Mouse (Mus musculus): ENCODE measurements around the gene Naga.
"Not testable (repeated sequence)": the region's sequence is repeated elsewhere in the genome, so short reads cannot be mapped to it uniquely, and the experiment has no call there.

Gene Naga

DNA sequence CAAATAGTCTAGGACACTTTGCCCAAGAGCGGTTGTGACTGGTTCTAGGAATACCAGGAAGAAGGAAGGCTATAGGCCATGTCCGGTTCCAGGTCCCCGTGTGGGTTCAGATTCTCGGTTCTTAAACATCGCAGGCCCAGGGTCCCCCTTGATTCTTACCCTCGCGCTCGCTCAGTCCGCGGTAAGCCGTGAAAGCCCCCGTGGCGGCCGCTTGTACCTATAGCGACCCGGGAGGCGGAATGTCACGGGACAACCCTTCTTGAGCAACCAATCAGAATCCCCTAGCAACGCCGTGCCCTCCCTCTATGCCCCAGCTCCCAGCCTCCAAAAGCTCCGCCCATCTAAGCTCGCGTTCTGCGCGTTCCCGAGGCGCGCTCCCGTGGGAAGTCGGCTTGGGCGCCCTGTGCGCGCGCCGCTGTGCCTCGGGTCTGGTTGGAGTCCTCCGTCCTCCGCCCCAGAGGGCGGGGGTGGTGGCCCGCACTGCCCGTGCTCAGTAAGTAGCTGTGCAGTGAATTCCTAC lies at the start of gene Naga, which contains the start of the genes Pheta2 and Smdt1:
Gene Naga (minus strand): TSS at position 333 of the 520 bp plus-strand sequence.
Gene Pheta2 (plus strand): TSS at position 350 of the 520 bp plus-strand sequence.
Gene Smdt1 (plus strand): TSS at position 367 of the 520 bp plus-strand sequence.
- DNase-seq = peak; percentile 97

DNA sequence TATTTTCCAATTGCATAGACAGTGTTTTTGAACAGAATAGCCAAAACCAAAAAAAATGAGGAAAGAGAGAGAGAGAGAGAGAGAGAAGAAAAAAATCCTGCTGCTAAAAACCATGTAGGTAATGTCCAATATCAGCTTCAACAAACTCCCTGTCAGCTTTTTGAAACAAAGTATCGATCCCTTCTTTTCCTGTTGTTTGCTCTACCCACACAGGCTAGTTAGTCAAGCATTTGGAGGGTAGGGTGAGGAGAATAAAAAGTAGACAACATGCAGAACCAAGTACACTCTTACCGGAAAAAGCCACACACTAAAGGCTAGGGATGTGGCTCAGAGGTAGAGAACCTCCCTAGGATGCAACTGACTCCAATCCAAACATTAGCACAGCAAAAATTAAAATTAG lies 47.0 kb upstream of the Naga start:
- no peak for DNase-seq

DNA sequence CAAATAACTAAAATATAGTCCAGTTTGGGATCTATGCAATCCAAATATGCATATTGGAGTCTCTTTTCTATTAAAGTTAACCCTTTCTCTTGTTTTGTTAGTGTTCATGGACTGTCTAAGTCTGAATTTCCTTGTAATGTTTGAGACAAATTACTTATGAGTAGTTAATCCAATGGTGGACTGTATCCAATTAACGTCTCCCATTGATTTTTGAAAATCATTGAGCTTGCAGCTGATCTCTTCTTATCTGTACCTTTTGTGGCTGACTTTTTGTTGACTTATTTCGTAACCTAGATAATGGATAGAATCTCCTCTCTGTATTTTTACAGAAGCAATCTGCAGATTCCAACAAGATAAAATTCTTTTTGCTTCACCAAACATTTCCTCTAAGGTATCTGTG lies 43.7 kb upstream of the Naga start:
- DNase-seq = no peak

DNA sequence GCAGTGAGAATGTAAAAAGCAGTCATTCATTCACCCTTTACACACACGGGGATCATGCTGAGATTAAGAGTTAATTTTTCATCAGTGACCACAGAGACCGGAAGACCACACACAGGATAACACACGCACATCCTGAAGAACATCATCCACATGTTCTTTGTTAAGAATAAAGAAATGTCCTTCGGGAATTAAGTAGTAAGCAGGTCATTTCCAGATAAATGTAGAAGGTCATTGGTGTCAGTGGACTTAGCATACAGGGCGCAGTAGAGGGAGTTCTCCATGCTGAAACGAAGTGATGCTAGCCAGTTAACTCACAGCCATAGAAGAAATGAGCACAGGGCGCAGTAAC lies 42.0 kb upstream of the Naga start:
- DNase-seq = no peak

DNA sequence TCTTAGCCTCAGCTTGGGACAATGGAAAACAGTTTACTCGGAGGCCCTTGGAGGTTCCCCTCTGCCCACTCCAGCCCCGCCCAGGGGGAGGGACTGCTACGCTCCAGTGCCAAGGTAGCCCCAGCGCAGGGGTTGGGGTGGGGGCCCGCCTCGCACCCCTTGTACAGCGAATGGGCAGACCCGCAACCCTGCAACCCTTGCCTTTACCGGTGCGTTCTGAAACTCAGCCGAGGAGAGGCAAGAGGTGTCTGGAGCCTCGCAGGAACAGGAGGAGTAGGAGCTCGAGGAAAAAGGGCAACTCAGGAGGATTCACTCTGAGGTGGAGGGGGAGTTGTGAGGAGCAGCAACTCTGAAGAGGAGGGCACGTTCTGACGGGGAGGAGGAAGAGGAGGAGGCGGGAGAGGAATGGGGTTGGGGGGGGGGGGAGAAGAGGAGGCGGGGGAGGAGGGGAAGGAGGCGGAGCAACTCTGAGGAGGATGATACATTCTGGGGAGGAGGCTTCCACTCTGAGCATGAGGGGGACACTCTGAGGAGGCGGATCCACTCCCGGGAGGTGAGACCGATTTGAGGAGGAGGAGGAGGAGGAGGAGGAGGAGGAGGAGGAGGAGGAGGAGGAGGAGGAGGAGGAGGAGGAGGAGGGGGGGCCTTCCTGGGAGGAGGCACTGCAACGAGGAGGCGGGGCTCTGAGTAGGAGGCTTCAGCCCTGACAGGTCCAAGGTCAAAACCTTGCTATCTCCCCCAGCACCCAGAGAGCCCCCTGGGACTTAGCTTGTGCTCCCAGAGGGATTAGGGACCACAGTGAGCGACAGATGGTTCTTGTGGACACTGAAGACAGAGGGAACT lies 41.4 kb upstream of the Naga start, which contains the start of gene Cyp2d22:
Gene Cyp2d22 (minus strand): TSS at position 390 of the 843 bp plus-strand sequence.
- peak; percentile 54 for DNase-seq

DNA sequence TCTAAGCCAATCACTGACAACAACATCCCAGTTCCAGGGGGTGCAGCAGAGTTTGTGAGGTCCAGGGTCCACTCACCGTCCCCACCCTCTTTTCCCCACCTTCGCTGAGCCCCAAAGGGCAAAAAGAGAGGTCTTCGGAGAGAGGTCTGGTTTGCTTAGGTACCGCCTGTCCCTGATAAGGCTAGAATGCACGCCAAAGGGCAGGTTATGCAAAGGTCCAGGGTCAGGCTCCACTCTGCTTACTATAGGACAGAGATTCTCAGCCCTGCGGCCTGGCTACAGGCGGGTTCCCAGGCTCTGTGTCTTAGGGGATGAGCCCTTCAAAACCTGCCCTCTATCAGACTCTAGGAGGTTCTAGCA lies 40.8 kb upstream of the Naga start:
- no peak for DNase-seq

DNA sequence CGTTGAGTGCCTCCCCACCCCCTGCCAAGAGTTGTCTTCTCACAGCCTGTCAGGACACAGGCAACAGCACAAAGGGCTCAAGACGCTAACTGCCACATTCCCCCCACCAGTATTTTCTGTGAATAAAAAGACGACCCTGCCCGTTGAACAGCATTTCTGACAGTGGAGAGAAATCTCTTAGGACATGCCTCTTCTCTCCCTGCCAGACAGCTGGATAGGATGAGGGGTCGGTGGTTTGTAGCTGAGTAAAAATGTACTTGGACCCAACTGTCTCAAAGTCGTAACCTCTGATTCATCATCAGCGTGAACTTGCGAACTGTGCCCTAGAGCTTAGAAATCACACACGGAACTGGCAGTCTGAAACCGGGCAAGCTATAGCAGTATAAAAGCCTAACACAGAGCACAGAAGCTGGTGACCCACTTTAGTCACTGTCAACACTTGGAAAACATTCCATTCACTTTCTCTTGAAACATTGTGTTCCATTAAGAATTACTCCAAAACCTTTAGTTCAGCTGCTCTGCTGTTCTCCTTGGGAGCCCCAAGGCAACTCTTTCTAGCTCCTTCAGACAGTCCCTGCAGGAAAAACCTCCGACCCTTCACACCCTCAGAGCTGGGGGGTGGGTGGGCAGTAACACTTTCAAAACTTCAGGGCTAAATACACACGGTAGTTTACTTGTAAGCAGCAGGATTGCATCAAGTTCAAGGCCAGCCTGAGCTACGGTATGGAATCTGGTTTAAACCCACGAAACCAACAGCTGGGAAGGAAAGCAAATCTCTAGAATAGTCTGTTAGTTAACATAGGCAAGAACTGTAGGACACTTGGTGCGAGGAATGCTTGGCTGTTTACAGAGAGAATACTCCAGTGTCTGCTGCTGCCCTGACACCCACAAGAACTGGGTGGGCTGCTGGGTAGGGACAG lies 39.8 kb upstream of the Naga start:
- no peak for DNase-seq

DNA sequence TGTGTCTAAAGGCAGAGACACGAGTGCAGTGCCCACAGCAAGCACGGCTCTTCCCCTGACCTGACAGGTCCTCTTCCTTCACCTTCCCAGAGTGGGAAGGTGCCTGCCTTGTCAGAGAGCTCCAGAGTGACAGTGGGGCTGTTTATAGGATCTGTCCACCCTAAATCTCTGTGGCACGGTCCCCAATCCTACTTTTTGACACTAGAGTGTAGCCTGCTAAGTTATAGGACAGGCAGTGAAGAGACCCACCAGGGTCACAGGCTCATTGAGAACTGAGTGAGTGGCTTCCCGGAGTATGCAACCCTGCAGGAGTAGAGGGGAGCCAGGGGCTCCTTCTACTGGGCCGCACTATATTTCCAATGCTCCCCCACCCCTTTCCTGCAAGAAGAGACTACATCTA lies 39.0 kb upstream of the Naga start:
- DNase-seq = no peak

DNA sequence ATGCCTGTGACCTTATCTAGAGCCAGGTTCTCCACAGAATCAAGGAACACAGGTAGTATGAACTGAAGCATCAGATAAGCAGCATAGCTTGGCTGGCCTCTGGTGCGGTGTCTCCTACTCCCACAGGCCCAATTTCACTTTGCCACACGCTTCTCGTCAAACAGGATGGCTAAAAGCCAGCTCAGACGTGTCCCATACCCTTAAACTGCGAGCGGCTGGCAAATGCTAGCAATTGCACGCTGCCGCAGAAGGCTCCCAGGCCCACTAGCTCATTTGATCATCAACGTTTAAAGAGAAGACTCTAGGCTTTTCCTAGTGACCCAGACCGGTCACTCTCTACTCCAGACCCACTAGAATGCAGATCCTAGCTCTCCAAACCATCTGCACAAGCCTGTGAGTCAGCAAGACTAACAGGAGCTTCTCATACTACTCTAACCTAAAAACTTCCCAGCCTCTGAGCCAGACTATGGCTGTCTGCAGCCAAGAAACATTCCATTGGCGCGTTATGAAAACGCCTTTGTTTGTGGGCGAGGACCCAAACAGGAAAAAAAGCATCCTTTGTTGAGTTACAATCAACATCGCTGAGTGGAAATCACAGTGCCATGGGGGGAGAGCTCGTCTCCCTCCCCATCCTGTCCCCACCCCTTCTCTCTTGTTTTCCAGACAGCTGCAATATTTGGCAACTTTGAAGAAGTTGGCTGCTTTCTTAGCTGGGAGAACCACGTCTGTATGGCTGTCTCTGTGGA lies 37.8 kb upstream of the Naga start:
- DNase-seq = no peak

DNA sequence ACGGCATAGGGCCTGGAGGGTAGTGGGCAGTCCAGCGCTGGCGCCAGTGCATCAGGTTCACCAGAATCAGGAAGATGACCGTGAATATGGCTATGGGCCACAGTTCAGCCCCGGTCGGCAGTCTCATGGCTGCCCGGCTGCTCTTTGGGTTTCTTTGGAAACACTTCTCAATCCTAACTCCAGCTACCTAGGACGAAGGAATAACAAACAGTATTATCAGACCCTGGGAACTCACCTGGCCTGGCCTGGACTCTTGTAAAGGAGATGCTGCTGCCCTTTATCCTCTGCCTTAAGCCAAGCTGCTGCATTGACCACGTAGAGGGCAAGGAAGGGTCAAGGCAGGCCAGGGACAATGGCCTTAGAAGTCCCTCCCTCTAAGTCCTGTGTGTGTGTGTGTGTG lies 37.1 kb upstream of the Naga start:
- DNase-seq = no peak

DNA sequence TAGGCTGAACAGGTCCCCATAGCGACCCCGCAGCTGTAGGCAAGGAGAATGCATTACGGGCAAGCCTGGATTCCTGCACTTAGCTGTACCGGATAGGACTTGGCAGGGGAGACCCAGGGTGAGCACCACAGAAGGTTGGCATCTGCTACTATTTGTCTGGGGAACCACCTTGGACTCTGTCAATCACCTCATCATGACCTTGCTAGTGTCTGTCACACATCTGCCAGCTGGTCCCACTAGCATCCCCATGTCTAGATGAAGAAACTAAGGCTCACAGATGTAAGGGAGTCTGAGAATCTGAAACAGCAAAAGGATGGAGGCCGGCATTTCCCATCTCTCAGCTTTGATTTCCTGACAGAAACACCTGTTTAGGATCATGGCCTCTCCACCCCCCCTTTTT lies 35.7 kb upstream of the Naga start:
- no peak for DNase-seq

DNA sequence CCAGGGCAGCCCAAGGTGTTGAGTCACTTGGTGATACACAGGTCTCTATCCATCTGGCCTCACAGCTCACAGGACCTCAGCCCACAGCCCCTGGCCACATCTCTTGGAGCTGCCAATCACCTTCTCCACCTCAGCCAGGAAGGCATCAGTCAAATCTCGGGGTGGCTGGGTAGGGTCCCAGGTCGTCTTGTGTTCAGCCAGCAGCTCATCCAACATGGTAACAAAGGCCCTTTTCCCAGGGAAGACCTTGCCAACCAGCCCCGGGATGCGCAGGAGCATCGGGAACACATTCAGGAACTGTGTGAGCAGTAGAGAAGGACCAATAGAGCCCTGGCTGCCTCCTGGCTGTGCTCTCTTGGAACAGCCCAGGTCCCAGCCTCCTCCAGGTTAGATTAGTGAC lies 34.3 kb upstream of the Naga start:
- DNase-seq = no peak

DNA sequence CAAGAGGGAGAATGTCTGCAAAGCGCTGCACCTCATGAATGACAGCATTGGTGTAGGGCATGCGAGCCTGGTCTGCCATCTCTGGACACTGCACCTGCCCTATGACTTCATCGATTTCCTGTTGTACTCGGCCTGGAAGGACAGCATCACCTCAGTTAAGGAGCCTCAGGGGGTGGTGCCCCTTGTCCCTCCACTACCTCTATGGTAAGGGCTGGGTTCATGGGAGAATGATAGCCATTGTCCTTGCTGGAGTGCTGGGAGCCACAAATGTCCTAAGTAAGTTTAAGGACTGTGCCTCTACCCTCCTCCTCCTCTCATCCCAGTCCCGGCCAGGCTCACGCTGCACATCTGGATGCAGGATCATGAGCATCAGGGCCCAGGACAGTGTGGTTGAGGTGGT lies 33.7 kb upstream of the Naga start:
- DNase-seq = no peak

DNA sequence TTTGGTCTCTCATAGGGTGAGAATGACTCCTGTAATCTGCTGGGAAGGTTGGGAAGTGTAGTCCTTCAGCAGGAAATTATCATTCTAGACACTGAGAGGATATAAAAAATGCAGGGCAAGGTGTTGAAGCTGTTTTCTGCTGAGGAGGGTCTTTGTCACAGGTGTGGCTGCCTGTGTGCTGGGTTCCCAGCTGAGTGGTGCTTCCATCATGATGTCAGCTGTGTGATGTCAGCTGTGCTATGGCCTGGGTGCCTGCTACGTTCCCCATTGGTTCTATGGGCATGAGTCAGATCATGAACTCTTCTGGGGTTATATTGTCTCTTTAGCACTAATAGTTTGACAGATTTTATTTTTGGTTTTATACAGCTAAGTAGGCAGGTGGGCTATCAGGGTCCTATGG lies 30.1 kb upstream of the Naga start:
- no peak for DNase-seq

DNA sequence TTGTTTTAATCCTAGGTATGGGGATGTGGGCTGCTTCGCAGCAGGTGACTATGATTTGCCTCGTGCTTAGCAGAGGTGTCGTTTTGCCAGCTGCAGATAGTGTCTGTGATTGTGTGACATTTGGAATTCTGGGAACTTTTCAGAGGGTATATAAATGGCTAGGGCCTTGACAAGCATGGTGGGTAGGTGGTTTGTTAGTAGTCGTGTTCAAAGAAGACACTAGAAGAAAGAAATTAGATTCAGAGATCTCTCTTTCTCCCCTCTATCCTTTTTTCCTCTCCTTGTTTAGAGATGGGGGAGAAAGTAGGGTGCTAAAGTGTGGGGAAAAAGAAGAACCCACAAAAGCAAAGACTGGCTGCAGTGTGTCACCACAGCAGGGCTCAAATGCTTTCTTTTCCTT lies 29.4 kb upstream of the Naga start:
- no peak for DNase-seq

DNA sequence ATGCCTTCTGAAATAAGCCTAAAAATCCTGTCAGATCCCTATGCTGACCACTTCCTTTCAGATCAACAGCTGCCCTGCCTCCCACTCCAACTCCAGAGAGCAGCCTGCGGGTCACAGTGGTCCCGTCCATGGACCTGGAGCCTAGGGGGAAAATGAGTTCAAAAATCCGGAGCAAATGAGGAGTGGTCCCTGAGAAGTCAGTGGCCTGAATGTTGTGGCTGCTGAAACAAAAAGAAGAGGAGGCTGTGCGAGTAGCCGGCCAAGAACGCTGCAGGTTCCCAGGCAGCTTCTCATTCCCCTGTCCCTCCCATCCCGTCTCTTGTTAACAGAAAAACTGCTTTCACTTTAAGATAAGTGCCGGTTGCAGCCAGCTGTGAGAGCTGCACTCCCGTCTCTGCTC lies 25.8 kb upstream of the Naga start:
- DNase-seq = not testable (repeated sequence)

DNA sequence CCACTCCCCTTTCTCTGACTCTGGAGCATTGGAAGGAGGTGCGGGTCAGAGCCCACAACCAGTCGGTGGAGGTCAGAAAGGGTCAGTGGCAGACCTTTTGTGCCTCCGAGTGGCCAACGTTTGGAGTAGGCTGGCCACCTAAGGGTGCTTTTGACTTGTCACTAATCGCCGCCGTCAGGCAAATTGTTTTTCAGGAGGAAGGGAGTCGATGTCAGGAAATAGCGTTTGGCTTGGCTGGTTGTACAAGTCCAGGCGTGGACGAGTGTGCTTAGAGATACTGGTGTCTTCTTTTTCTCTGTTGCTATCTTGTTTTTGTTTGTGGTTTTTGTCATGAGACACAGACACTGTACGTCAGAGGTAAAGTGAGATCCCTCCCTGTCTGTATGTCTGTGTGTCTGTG lies 25.1 kb upstream of the Naga start:
- DNase-seq = not testable (repeated sequence)

DNA sequence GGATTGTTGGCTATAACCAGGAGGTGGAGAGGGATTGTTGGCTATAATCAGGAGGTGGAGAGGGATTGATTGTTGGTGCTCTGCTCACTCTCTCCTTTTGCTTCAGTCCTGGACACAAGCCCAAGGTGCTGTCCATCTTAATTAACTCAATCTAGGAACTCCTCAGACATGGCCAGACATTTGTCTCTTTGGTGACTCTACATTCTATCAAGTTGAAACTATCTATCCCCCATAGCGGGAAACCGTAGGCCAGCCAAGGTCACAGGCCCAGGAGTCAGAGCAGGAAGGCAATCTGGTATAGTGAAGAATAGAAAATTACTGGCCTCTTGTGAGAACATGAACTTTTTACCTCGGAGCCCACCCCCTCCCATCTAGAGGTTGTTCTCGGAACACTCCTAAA lies 23.5 kb upstream of the Naga start:
- no peak for DNase-seq

DNA sequence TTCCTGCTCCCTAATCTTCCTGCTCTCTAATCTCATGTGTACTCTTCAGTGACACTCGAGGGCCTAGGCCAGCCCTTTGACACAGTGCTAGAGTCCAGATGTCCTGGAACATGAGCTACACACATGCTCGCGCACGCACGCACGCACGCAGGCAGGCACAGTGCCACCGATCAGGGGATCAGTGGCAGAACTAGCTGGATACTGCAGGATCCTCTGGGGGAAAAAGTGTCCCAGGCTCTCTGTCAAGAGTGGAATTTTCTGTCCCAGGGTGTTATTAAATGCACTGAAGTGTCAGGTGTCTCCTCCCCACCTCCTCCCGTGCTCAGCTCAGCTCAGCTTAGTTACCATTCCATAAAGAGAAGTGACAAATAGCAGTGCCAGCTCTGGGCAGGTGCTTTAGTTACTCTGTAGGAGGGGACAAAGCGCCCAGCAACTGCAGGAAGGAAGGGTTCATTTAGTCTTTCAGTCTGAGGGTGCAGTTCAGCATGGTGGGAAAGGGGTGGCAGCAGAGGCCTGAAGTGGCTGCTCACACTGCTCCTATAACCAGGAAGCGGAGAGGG lies 22.8 kb upstream of the Naga start:
- DNase-seq = peak; percentile 50

DNA sequence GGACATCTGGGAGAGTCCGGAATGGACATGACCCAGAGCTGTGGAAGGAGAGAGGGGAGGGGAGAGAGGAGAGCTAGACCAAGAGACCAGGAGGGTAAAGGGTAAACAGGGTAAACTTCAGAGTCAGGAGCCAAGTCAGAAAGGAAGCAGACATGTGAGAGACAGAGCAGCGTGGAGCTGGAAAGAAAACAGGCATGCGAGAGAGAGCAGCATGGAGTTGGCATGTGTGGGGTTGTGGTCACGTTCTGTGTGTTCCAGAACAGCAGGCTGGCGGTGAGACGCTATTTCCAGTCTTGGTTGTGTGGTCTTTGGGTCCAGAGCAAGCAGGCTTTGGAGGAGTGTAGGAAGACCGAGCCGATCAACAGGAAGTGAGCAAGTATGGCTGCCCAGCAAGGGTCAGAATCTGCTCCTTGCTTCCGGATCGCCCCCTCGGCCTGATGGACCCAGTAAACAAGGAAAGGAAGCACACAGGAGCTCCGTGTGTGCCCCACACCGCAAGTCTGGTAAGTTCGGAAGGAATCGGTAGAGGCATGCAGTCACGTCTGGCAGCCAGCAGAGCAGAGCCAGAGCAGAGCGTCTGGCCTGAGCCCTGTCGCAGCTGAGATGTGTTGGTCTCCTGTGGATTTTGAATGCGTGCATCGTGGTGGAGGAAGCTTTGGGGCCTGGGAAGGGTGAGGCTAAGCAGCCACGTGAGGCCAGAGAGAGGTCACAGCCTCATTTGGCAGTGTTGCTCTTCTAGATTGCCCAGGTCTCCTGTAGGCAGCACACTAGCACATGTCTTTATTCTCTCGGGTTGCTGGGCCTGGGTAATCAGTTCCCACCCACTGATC lies 19.9 kb upstream of the Naga start:
- no peak for DNase-seq

DNA sequence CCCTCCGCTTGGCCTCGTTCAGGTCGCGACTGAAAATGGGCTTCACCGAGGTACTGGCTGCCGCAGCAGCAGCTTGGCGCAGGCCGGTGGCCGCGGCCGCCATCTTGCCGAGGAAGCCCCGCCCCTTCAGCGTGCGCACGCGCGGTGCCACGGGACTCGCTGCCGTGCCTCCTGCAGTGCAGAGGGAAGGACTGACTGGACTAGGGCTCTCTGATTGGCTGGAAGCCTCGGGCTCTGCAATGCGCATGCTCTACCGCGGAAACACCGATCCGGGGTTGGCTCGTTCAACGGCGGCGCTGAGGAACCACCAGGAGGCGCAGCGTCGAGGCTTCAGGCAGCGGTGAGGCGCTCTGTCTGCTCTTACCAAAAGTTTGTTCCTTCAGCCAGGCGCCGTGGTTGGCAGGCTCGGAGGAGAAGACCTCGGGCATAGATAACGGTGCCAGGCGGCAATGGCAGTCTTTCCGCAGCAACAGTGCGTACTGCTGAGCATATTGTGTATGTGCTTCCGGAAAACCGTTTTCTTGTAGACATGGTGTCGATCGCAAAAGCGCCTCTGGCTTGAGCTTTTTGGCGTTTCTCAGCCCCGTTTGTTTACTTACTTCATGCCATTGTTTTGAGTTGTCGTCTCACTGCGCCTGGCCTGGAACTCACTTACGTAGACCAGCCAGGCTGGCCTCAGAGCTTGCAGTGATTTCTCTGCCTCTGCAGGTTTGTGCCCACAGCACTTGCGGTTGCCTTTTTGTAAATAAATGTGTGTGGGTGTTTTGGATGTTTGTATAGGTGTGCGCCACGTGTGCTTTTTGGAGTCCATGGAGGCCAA lies 15.6 kb upstream of the Naga start, which contains the start of gene Ndufa6:
Gene Ndufa6 (minus strand): TSS at position 197 of the 820 bp plus-strand sequence.
- DNase-seq = peak; percentile 98
